Mouse (Mus musculus): Measurements from ENCODE around the gene Cfap206. TPM values are rescaled to one million over a fixed set of nuclear protein-coding genes. Genes with fewer than 3 reads are reported as not detected.
"Not testable (repeated sequence)": the region's sequence is repeated elsewhere in the genome, so short reads cannot be mapped to it uniquely, and the experiment has no call there.

Gene Cfap206
- 0.12 TPM for polyA plus RNA-seq (2021)

DNA sequence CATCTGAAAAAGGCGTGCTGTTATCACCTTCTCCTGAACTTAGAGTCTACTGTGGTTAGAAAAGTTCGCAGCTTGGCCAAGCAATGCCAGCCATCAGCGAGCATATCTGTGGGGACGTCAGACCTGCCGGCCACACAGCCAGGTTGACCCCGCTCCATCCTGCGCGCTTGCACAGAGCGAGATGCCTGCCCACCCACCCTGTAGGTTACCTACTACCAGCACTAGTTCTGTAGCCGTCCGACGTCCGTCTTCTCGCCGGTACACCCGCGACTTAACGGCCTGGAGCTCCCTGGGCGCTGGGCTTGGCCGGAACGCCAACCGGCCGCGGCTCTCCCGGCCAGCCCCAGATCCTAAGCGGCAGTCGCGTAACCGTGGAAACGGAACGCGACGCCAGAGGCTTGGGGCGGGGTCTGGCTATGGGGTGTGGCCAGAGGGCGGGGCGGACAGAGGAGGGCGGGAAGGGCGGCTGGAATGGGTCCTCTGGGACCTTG is at the start of gene Cfap206:
Cfap206 (minus strand) TSS at position 356 of the 491 bp plus-strand sequence.
- H3K27me3 ChIP-seq, result peaks cover 4% of the 10 kb centered on the region
- in situ Hi-C loops (cut with MboI; ENCODE audit: low pct_unique_long_range_greater_than_20kb), result no loop called here
- ChIA-PET CTCF (no interaction called here), POLR2A (no interaction called here)
- TF ChIP-seq CTCF (IDR thresholded peaks at IDR 0.05), result no peak
- DNase-seq (ENCODE audit: low read depth, low spot score), result no peak
- peak; percentile 87 for ATAC-seq

DNA sequence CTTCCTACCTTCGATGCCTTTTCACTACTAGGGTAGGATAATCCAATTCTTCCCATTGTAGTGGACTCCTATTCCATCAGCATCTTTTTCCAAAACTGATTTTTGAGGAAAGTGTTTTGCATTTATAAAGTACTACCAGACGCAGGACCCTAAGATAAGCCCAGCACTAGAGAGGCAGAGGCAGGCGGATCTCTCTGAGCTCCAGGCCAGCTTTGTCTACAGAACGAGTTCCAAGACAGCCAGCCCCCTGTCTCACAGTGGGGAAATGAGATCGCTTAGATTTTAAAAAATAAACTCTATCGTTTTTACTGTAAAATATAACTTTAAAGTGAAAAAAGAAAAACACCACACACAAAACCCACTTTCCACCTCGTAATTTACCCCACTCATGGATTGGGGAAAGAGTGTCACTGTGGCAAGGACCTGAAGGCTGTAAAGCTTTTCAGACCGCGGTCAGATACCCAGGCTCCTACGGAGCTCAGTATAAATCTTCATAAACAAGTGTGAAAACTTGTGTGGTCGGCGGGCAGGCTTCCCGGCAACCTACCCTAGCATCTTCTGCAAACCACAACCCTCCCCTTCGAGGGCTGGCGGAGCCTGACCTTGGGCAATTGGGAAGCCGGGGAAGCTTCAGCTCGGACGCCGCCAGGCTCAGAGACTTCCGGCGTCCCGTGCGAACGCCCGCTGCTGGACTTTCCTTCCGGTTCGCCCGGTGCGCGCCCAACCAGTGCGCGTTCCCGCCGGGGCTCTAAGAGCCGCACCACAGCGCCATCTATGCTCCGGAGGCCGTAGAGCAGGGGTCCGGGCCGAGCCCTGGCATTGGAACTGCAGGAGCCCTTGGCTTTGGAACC is 47.9 kb upstream of the Cfap206 start, which contains the start of gene Smim8:
Smim8 (minus strand) TSS at position 747 of the 851 bp plus-strand sequence.
- peak; percentile 95 for TF ChIP-seq CTCF (IDR thresholded peaks at IDR 0.05)
- in situ Hi-C loops (cut with MboI; ENCODE audit: low pct_unique_long_range_greater_than_20kb), result no loop called here
- ChIA-PET POLR2A (interaction anchor here (0.6 kb wide), 1 partner anchor 92 kb away, joined by 3 read pairs; no protein-coding TSS in a partner anchor), CTCF (interaction anchor here (1.0 to 1.5 kb wide), 4 partner anchors 8 to 149 kb away, joined by 3 to 6 read pairs (median 4); no protein-coding TSS in a partner anchor)
- DNase-seq (ENCODE audit: low read depth, low spot score) (peak; percentile 53), ATAC-seq (peak; percentile 99)
- no peaks in the 10 kb centered on the region for H3K27me3 ChIP-seq

DNA sequence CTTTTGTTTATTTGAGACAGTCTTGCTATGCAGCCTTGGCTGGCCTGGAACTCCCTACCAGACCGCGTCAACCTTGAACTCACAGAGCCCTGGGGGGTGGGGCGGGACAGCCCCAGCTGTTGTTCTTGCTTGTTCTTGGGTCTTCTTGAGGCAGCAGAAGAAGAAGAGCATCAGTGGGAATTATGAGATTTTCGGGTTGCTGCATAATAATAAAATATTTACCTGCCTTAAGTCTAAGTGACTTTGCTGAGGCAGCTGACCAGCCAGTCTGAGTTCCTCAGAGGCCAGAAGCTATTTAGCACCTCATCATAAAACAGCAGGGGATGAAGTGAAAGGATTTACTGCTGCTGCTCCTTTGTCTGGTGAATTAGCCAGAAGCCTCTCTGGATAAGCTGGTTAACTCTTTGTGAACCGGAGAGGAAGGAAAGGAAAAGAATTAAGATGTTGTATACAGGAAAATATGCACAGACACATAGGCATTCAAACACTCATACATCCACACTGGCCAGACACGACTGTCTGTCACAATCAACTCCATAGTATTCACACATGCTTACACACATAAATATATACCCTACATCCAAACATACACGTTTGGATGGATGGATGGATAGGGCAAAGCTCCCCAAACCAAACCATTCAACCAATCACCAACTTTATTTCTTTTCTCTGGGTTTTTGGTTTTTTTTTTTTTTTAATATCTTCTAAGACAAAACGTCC is 41.8 kb upstream of the Cfap206 start:
- CTCF ChIA-PET, result no interaction called here
- ATAC-seq, result no peak
- no peaks in the 10 kb centered on the region for H3K27me3 ChIP-seq
- in situ Hi-C loops (cut with MboI; ENCODE audit: low pct_unique_long_range_greater_than_20kb), result no loop called here
- POLR2A ChIA-PET, result no interaction called here
- TF ChIP-seq CTCF (IDR thresholded peaks at IDR 0.05), result no peak
- no peak for DNase-seq (ENCODE audit: low read depth, low spot score)

DNA sequence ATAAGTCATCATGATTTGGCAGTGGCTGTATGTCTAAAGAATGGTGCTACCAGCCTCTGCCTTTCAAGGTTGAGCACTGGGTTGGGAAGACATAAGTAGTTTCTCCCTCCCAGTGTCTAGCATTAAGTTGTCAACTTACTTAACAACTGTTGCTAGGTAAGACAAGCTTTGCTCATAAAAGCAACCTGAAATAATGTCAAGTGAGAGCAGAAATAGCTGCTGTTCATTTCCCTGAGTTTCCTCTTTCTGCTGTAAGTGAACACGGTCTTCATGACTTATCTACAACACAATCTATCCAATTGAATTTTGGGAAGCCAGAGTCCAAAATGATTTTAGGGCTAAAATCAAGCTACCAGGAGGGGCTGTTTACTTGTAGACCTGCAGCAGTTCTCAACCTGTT is 26.2 kb upstream of the Cfap206 start, which contains the start of gene Gm136:
Gm136 (minus strand) TSS at position 101 of the 400 bp plus-strand sequence.
- CTCF ChIA-PET, result no interaction called here
- peaks cover 23% of the 10 kb centered on the region for H3K27me3 ChIP-seq
- ATAC-seq (no peak), DNase-seq (ENCODE audit: low read depth, low spot score) (no peak)
- TF ChIP-seq CTCF (IDR thresholded peaks at IDR 0.05), result no peak
- POLR2A ChIA-PET, result no interaction called here
- in situ Hi-C loops (cut with MboI; ENCODE audit: low pct_unique_long_range_greater_than_20kb), result no loop called here

DNA sequence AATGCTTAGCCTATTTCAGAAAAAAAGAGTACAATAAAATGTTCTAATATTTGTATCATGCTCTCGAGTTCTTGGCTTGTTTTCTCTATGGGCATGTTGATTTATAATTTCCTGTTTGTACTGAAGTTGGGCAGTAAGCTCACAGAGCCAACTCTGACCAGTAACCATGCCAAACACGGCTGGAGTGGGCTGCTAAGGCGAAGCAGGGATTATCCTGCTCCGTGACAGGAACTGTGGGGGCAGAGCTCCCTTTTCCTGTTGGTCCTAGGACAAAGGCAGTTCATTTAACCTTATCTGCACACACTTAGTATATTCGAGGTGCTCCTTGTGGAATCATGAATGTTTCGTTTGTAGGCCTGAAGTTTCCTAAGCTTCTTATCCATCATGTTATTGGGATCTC is 19.2 kb upstream of the Cfap206 start:
- ATAC-seq (no peak), DNase-seq (ENCODE audit: low read depth, low spot score) (no peak)
- in situ Hi-C loops (cut with MboI; ENCODE audit: low pct_unique_long_range_greater_than_20kb), result no loop called here
- TF ChIP-seq CTCF (IDR thresholded peaks at IDR 0.05), result no peak
- CTCF ChIA-PET, result no interaction called here
- POLR2A ChIA-PET, result no interaction called here
- H3K27me3 ChIP-seq, result peaks cover 40% of the 10 kb centered on the region

DNA sequence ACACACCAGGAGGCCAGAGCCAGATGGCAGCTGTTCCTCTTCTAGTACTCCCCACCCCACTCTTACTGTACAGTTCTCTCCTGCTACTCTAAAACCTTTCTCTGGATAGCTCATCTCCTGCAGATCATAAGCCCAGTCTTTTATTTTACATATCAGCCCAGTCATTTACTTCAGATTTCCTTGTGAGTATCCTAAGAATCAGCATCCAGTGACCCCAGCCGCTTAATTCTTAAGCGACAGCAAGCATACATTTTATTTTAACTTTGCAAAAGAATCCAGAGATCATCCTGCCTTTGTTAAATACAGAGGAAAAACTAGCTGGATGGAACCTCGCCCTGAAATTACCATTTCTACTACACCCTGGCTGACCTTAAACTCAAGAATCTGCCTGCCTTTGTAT is 4.5 kb upstream of the Cfap206 start:
- ATAC-seq, result no peak
- in situ Hi-C loops (cut with MboI; ENCODE audit: low pct_unique_long_range_greater_than_20kb), result no loop called here
- no peak for DNase-seq (ENCODE audit: low read depth, low spot score)
- ChIA-PET POLR2A (no interaction called here), CTCF (no interaction called here)
- H3K27me3 ChIP-seq, result peaks cover 10% of the 10 kb centered on the region
- TF ChIP-seq CTCF (IDR thresholded peaks at IDR 0.05), result no peak

DNA sequence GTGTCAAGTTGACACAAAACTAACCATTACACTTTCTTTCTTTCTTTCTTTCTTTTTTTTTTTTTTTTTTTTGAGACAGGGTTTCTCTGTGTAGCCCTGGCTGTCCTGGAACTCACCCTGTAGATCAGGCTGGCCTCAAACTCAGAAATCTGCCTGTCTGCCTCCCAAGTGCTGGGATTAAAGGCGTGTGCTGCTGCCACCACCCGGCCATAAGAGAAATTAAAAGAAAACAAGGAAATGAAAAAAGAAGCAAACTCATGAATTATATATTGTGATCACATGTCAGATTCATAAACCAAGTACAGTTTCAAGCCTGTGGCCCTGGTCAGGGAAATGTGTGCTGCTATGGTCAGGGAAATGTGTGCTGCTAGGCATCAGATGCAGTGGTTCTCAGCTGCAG is 3.4 kb upstream of the Cfap206 start:
- CTCF ChIA-PET; ATAC-seq; POLR2A ChIA-PET; H3K27me3 ChIP-seq; DNase-seq (ENCODE audit: low read depth, low spot score); in situ Hi-C loops (cut with MboI; ENCODE audit: low pct_unique_long_range_greater_than_20kb): not testable (repeated sequence)

DNA sequence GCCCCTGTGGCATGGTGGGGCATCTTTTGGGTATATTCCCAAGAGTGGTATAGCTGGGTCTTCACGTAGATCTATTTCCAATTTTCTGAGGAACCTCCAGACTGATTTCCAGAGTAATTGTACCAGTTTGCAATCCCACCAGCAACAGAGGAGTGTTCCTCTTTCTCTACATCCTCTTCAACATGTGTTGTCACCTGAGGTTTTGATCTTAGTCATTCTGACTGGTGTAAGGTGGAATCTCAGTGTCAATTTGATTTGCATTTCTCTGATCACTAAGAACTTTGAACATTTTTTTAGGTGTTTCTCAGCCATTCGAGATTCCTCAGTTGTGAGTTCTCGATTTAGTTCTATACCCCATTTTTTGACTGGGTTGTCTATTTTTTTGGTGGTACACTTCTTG is 4.3 kb downstream of the Cfap206 start:
- CTCF ChIA-PET; in situ Hi-C loops (cut with MboI; ENCODE audit: low pct_unique_long_range_greater_than_20kb); H3K27me3 ChIP-seq; POLR2A ChIA-PET; ATAC-seq; DNase-seq (ENCODE audit: low read depth, low spot score): not testable (repeated sequence)

DNA sequence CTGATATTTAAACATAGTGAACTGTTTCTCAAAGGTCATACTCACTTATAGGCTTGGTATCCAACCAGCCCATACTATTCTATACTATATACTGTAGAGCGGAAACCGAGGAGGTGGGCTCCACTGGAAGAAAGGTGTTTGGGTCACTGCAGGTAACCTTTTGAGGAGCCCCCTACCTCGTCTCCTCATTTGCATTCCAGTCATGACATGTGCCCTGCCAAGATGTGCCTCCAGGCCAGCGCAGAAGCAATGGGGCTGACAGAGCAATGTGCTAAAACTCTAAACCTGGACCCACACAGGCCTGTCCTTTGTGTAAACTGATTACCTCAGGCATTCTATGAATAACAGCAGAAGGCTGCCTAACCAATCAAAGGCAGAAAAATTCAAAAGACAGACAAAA is 5.7 kb downstream of the Cfap206 start:
- peaks cover 4% of the 10 kb centered on the region for H3K27me3 ChIP-seq
- ChIA-PET POLR2A (no interaction called here), CTCF (no interaction called here)
- in situ Hi-C loops (cut with MboI; ENCODE audit: low pct_unique_long_range_greater_than_20kb), result no loop called here
- DNase-seq (ENCODE audit: low read depth, low spot score) (no peak), ATAC-seq (no peak)
- no peak for TF ChIP-seq CTCF (IDR thresholded peaks at IDR 0.05)

DNA sequence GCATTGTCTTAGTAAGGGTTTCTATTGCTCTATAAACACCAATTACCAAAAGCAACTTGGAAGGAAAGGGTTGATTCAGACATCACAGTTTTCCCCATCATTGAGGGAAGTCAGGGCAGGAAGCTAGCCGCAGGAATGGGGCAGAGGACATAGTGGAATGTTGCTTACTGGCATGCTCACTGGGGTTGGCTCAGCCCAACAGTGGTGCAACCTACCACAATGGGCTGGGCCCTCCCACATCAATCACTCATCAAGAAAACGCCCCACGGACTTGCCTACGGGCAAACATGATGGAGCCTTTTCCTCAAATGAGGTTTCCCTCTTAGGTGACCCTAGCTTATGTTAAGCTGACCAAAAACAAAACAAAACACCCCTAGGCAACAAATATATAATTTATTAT is 6.8 kb downstream of the Cfap206 start:
- in situ Hi-C loops (cut with MboI; ENCODE audit: low pct_unique_long_range_greater_than_20kb), result no loop called here
- CTCF ChIA-PET, result no interaction called here
- no peak for TF ChIP-seq CTCF (IDR thresholded peaks at IDR 0.05)
- no peak for ATAC-seq
- DNase-seq (ENCODE audit: low read depth, low spot score), result no peak
- POLR2A ChIA-PET, result no interaction called here
- peaks cover 4% of the 10 kb centered on the region for H3K27me3 ChIP-seq

Data from Patski (cell line).